Mouse (Mus musculus): ENCODE results near the gene Irf2bpl. TPM values are rescaled to one million over a fixed set of nuclear protein-coding genes. Genes with fewer than 3 reads are reported as not detected.

Gene Irf2bpl
- total and polyA plus RNA-seq, 2 experiments from 2014 or later, result 66.9 to 146 TPM

GRCm38 (mm10) chr12:86894841-86895428 is 10.3 kb upstream of the Irf2bpl start:
- peak overlapping the region; percentile 24 for H3K4me3 ChIP-seq (ENCODE audit: low read length)
- peaks cover 65% of the 10 kb centered on the region for H3K4me1 ChIP-seq (ENCODE audit: insufficient read depth, low read length)
- H3K9ac ChIP-seq (replicated peaks; ENCODE audit: low read length), result peak overlapping the region; percentile 51
- TF ChIP-seq CTCF (IDR thresholded peaks at IDR 0.05; ENCODE audit: low read depth), result no peak
- DNase-seq (ENCODE audit: low spot score) (peak; percentile 73), ATAC-seq (peak; percentile 27)
- no peaks in the 10 kb centered on the region for H3K27me3 ChIP-seq (ENCODE audit: insufficient read depth, low read length)
- no peaks in the 10 kb centered on the region for H3K36me3 ChIP-seq (ENCODE audit: insufficient read depth, low read length)
- no peaks in the 10 kb centered on the region for H3K9me3 ChIP-seq (ENCODE audit: low read length)
- peak overlapping the region; percentile 98 for H3K27ac ChIP-seq
- peak overlapping the region; percentile 65 for H3K4me2 ChIP-seq (ENCODE audit: low read depth, low read length)
- under 1% methylated on average over 12 of the region's 12 CpGs for WGBS

GRCm38 (mm10) chr12:86894184-86894839 is 9.7 kb upstream of the Irf2bpl start:
- no peak for TF ChIP-seq CTCF (IDR thresholded peaks at IDR 0.05; ENCODE audit: low read depth)
- H3K4me1 ChIP-seq (ENCODE audit: insufficient read depth, low read length), result peaks cover 66% of the 10 kb centered on the region
- peak; percentile 100 for DNase-seq (ENCODE audit: low spot score)
- H3K27ac ChIP-seq, result peak overlapping the region; percentile 98
- peak overlapping the region; percentile 65 for H3K4me2 ChIP-seq (ENCODE audit: low read depth, low read length)
- no peaks in the 10 kb centered on the region for H3K36me3 ChIP-seq (ENCODE audit: insufficient read depth, low read length)
- no peaks in the 10 kb centered on the region for H3K9me3 ChIP-seq (ENCODE audit: low read length)
- H3K27me3 ChIP-seq (ENCODE audit: insufficient read depth, low read length), result no peaks in the 10 kb centered on the region
- WGBS, result under 1% methylated on average over 22 of the region's 26 CpGs
- ATAC-seq, result peak; percentile 92
- H3K4me3 ChIP-seq (ENCODE audit: low read length), result peak overlapping the region; percentile 25
- peak overlapping the region; percentile 51; the same call in 1 of the 2 replicates for H3K9ac ChIP-seq (replicated peaks; ENCODE audit: low read length)

GRCm38 (mm10) chr12:86893326-86894183 is 9.0 kb upstream of the Irf2bpl start:
- 0 out of 2 replicates have a peak, but pooled peaks have one; percentile 8 for TF ChIP-seq CTCF (IDR thresholded peaks at IDR 0.05; ENCODE audit: low read depth)
- H3K36me3 ChIP-seq (ENCODE audit: insufficient read depth, low read length), result no peaks in the 10 kb centered on the region
- no peaks in the 10 kb centered on the region for H3K27me3 ChIP-seq (ENCODE audit: insufficient read depth, low read length)
- DNase-seq (ENCODE audit: low spot score) (peak; percentile 68), ATAC-seq (no peak)
- peak overlapping the region; percentile 98 for H3K27ac ChIP-seq
- peak overlapping the region; percentile 25 for H3K4me3 ChIP-seq (ENCODE audit: low read length)
- peak overlapping the region; percentile 65 for H3K4me2 ChIP-seq (ENCODE audit: low read depth, low read length)
- H3K9ac ChIP-seq (replicated peaks; ENCODE audit: low read length), result peak overlapping the region; percentile 48
- no peaks in the 10 kb centered on the region for H3K9me3 ChIP-seq (ENCODE audit: low read length)
- under 1% methylated on average over 20 of the region's 20 CpGs for WGBS
- H3K4me1 ChIP-seq (ENCODE audit: insufficient read depth, low read length), result peaks cover 72% of the 10 kb centered on the region

GRCm38 (mm10) chr12:86892711-86893311 is 8.2 kb upstream of the Irf2bpl start:
- H3K4me2 ChIP-seq (ENCODE audit: low read depth, low read length), result peak overlapping the region; percentile 65
- H3K27ac ChIP-seq, result peak overlapping the region; percentile 98
- DNase-seq (ENCODE audit: low spot score), result peak; percentile 83
- peaks cover 72% of the 10 kb centered on the region for H3K4me1 ChIP-seq (ENCODE audit: insufficient read depth, low read length)
- peak overlapping the region; percentile 29 for H3K4me3 ChIP-seq (ENCODE audit: low read length)
- ATAC-seq, result no peak
- no peaks in the 10 kb centered on the region for H3K27me3 ChIP-seq (ENCODE audit: insufficient read depth, low read length)
- WGBS, result under 1% methylated on average over 17 of the region's 18 CpGs
- H3K9me3 ChIP-seq (ENCODE audit: low read length), result no peaks in the 10 kb centered on the region
- no peaks in the 10 kb centered on the region for H3K36me3 ChIP-seq (ENCODE audit: insufficient read depth, low read length)
- no peak for TF ChIP-seq CTCF (IDR thresholded peaks at IDR 0.05; ENCODE audit: low read depth)
- H3K9ac ChIP-seq (replicated peaks; ENCODE audit: low read length), result peak overlapping the region; percentile 48

- peaks cover 64% of the 10 kb centered on the region for H3K4me1 ChIP-seq (ENCODE audit: insufficient read depth, low read length)
- under 1% methylated on average over 37 of the region's 37 CpGs for WGBS
- H3K4me3 ChIP-seq (ENCODE audit: low read length), result peak overlapping the region; percentile 29
- DNase-seq (ENCODE audit: low spot score) (peak; percentile 87), ATAC-seq (0 out of 2 replicates have a peak, but pooled peaks have one; percentile 11)
- H3K9me3 ChIP-seq (ENCODE audit: low read length), result no peaks in the 10 kb centered on the region
- peak overlapping the region; percentile 65 for H3K4me2 ChIP-seq (ENCODE audit: low read depth, low read length)
- H3K27ac ChIP-seq, result peak overlapping the region; percentile 98
- H3K27me3 ChIP-seq (ENCODE audit: insufficient read depth, low read length), result no peaks in the 10 kb centered on the region
- peak overlapping the region; percentile 56 for H3K9ac ChIP-seq (replicated peaks; ENCODE audit: low read length)
- TF ChIP-seq CTCF (IDR thresholded peaks at IDR 0.05; ENCODE audit: low read depth), result no peak
- H3K36me3 ChIP-seq (ENCODE audit: insufficient read depth, low read length), result no peaks in the 10 kb centered on the region
These were observed 7.4 kb upstream of the Irf2bpl start for GRCm38 (mm10) chr12:86891786-86892702.

All from hindbrain, postnatal 0 days (tissue).